Mouse (Mus musculus): ENCODE measurements around the gene Tbc1d22b.

- TF ChIP-seq CTCF (IDR thresholded peaks at IDR 0.05; ENCODE audit: extremely low read depth, insufficient read length, insufficient replicate concordance, low read depth, low read length), result no peak
- TF ChIP-seq POLR2A (IDR thresholded peaks at IDR 0.05; ENCODE audit: low read depth, low read length), result no peak
Observed at GRCm38 (mm10) chr17:29545241-29545640, 4.3 kb upstream of the Tbc1d22b start.

Measured in small intestine, adult 2 months (tissue).